Mouse (Mus musculus) midbrain, embryonic 12.5 days (tissue): ENCODE measurements around the gene Cnot6l. TPM values are rescaled to one million over a fixed set of nuclear protein-coding genes. Genes with fewer than 3 reads are reported as not detected.

Experiments used
- ATAC-seq: fragments of 200-750 bp; cut with Nextera tagmentation; 2 replicates; pipeline ENCODE4 v1.8.0; 2017; ENCODE audit warnings: low read depth, moderate TSS enrichment, moderate library complexity; ENCODE audit not compliant: low FRiP score
- H3K27ac ChIP-seq: fragments of 300-500 bp; sonication (generic); replicated peaks from 2 replicates; pipeline ENCODE4 v1.5.1; 2016; ENCODE audit warnings: mild to moderate bottlenecking
- H3K27me3 ChIP-seq: fragments of 300-500 bp; sonication (generic); 2 replicates; pipeline ENCODE4 v1.6.1; 2016; ENCODE audit warnings: mild to moderate bottlenecking
- H3K36me3 ChIP-seq: fragments of 300-500 bp; sonication (generic); 2 replicates; pipeline ENCODE4 v1.6.1; 2016
- H3K4me1 ChIP-seq: fragments of 300-500 bp; sonication (generic); 2 replicates; pipeline ENCODE4 v1.6.1; 2016
- H3K4me2 ChIP-seq: fragments of 300-500 bp; sonication (generic); replicated peaks from 2 replicates; pipeline ENCODE4 v1.6.1; 2016; ENCODE audit warnings: mild to moderate bottlenecking, moderate library complexity
- H3K4me3 ChIP-seq: fragments of 300-500 bp; sonication (generic); 2 replicates; pipeline ENCODE4 v1.5.1; 2016; ENCODE audit warnings: mild to moderate bottlenecking
- H3K9ac ChIP-seq: fragments of 300-500 bp; sonication (generic); replicated peaks from 2 replicates; pipeline ENCODE4 v1.6.1; 2016; ENCODE audit warnings: mild to moderate bottlenecking, moderate library complexity
- H3K9me3 ChIP-seq: fragments of 300-500 bp; sonication (generic); 2 replicates; pipeline ENCODE4 v1.6.1; 2016; ENCODE audit warnings: mild to moderate bottlenecking
- WGBS: fragments of 180-500 bp; shearing (Covaris S2); methylation state at CpG from one replicate; pipeline ENCODE4 v1.1.7; 2016; 5-methylcytosine and 5-hydroxymethylcytosine counted together
- polyA plus RNA-seq: library from polyadenylated mRNA; unstranded; fragments of >200 nt; fragmentation: Nextera tagmentation; extraction: Ambion mirVana; gene quantifications from 2 replicates; pipeline ENCODE4 v1.2.1, GENCODE M21; 2016

Cnot6l gene
- polyA plus RNA-seq, 1 experiment from 2014 or later: 12.4 TPM

DNA sequence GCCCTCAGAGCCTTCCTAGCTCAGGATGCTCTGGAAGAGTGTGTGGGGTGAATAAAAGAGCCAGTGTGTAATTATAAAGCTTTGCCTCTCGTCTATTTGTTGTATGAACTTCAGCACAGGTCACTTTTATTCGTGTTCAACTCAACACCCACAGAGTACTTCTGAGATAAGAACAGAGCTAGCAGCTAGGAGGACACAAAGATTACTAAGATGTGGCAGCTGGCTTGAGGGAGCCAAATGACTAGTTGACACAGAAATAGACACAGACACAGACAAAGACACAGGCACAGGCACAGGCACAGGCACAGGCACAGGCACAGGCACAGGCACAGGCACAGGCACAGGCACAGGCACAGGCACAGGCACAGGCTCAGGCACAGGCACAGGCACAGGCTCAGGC is 20.0 kb upstream of the Cnot6l start:
- H3K9me3 ChIP-seq: no peaks in the 10 kb centered on the region
- WGBS: 67% methylated on average over 2 of the region's 2 CpGs

GRCm38 (mm10) chr5:96183211-96183610 is 19.2 kb upstream of the Cnot6l start:
- no peaks in the 10 kb centered on the region for H3K9me3 ChIP-seq
- no peak overlapping the region for H3K4me3 ChIP-seq
- WGBS: 67% methylated on average over 2 of the region's 2 CpGs
- no peaks in the 10 kb centered on the region for H3K36me3 ChIP-seq
- ATAC-seq: no peak
- H3K27me3 ChIP-seq: no peaks in the 10 kb centered on the region
- H3K4me1 ChIP-seq: no peaks in the 10 kb centered on the region
- H3K9ac ChIP-seq: no peak overlapping the region
- H3K27ac ChIP-seq: no peak overlapping the region
- H3K4me2 ChIP-seq: no peak overlapping the region

More for the DNA sequence above, 20.0 kb upstream of the Cnot6l start:
- Histone ChIP-seq H3K27ac (no peak overlapping the region), H3K4me3 (no peak overlapping the region), H3K4me1 (no peaks in the 10 kb centered on the region), H3K4me2 (no peak overlapping the region), H3K36me3 (no peaks in the 10 kb centered on the region), H3K9ac (no peak overlapping the region), H3K27me3 (no peaks in the 10 kb centered on the region)
- no peak for ATAC-seq

DNA sequence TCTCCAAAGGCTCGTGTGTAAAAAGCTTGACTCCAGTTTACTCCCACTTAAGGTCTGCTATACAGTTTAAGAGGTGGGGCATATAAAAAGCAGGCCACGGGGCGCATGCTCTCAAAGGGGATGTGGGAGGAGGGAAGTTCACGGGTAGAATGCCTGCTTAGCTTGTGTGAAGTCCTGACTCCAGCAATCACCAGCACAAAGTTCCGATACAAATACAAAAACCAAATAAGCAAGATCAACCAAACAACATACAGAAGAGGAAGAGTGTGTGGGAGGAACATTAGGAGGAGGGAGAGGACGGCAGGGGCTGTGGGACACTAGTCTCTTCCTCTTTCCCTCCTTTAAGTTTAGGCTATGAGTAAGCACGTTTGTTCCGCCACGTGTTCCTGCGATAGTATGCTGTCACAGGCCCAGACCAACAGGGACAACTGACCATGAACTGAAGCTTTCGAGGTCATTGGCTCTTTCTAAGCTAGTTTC is 12.9 kb upstream of the Cnot6l start:
- H3K36me3 ChIP-seq: no peaks in the 10 kb centered on the region
- no peaks in the 10 kb centered on the region for H3K4me1 ChIP-seq
- H3K9me3 ChIP-seq: no peaks in the 10 kb centered on the region
- H3K27me3 ChIP-seq: no peaks in the 10 kb centered on the region
- H3K27ac ChIP-seq: no peak overlapping the region
- ATAC-seq: no peak
- WGBS: 77% methylated on average over 11 of the region's 11 CpGs
- H3K4me2 ChIP-seq: no peak overlapping the region
- no peak overlapping the region for H3K4me3 ChIP-seq
- H3K9ac ChIP-seq: no peak overlapping the region

- no peaks in the 10 kb centered on the region for H3K4me1 ChIP-seq
- no peak overlapping the region for H3K4me3 ChIP-seq
- ATAC-seq: no peak
- no peak overlapping the region for H3K27ac ChIP-seq
- no peaks in the 10 kb centered on the region for H3K36me3 ChIP-seq
- H3K9me3 ChIP-seq: no peaks in the 10 kb centered on the region
- H3K9ac ChIP-seq: no peak overlapping the region
- H3K27me3 ChIP-seq: no peaks in the 10 kb centered on the region
- WGBS: 68% methylated on average over 9 of the region's 9 CpGs
- no peak overlapping the region for H3K4me2 ChIP-seq
Observed at GRCm38 (mm10) chr5:96176121-96176520, 12.2 kb upstream of the Cnot6l start.

DNA sequence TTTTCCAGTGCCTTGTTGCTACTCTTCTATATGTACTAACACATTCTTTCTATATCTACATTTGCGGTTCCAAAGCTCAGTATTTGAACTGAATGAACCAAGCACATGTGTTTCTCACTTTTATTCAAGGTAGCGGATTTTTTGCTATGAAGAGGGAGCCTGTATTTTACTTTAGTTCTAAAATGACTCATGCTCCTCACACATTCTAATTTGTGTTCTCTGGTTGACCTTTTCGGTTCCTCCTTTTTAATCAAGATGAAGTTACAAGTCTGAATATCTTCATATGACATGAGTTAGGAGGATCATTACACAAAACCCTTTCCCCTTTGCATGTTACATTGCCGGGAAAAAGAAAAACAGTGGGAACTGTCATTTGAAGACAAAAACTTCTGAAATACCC is 7.8 kb upstream of the Cnot6l start:
- peaks cover under 1% of the 10 kb centered on the region; the same call in 1 of the 2 replicates for H3K9me3 ChIP-seq
- H3K4me1 ChIP-seq: no peaks in the 10 kb centered on the region
- no peak overlapping the region for H3K4me2 ChIP-seq
- ATAC-seq: no peak
- no peaks in the 10 kb centered on the region for H3K36me3 ChIP-seq
- WGBS: 87% methylated on average over 4 of the region's 4 CpGs
- H3K9ac ChIP-seq: no peak overlapping the region
- no peak overlapping the region for H3K4me3 ChIP-seq
- H3K27ac ChIP-seq: no peak overlapping the region
- no peaks in the 10 kb centered on the region for H3K27me3 ChIP-seq

DNA sequence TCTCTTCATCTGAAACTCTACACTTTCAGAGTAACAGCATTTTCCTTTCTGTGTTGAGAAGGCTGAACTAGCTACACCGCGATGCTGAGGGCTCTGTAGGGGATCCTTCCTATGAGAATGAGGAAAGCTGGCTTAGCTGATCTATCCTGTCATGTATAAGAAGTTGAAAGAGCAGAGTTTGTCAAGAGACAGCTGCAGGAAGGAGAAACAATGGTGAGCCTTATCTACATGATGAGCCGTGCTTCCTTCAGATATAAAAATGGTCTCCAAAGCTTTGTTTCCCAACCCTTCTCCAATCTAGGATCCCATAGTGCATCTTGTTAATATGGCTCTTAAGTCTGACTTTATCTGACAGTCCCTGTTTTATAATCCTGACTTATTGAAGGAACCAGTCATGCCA is 6.5 kb upstream of the Cnot6l start:
- Histone ChIP-seq H3K27me3 (no peaks in the 10 kb centered on the region), H3K9ac (no peak overlapping the region), H3K36me3 (no peaks in the 10 kb centered on the region), H3K27ac (no peak overlapping the region), H3K4me2 (no peak overlapping the region), H3K4me3 (no peak overlapping the region), H3K9me3 (peaks cover 3% of the 10 kb centered on the region; the same call in 1 of the 2 replicates), H3K4me1 (no peaks in the 10 kb centered on the region)
- WGBS: 74% methylated on average over 3 of the region's 3 CpGs
- ATAC-seq: no peak

DNA sequence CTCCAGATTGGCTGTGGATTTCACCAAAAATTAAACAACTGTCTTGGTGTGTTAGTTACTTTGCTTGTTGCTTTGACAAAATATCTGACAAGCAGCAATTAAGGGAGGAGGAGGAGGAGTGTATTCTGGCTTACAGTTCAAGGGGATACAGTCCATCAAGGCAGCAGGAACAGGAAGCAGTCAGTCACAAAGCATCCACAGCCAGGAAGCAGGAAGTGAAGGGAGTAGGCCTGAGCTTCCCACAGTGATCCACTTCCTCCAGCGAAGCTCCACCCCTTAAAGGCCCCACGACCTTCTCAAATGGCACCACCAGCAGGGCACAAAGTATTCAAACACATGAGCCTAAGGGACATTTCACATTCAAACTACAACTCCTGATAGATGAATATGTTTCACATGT is 2.8 kb upstream of the Cnot6l start:
- peaks cover 3% of the 10 kb centered on the region; the same call in 1 of the 2 replicates for H3K9me3 ChIP-seq
- no peak overlapping the region for H3K9ac ChIP-seq
- no peaks in the 10 kb centered on the region for H3K36me3 ChIP-seq
- H3K27ac ChIP-seq: no peak overlapping the region
- H3K4me2 ChIP-seq: no peak overlapping the region
- no peak for ATAC-seq
- no peaks in the 10 kb centered on the region for H3K4me1 ChIP-seq
- no peaks in the 10 kb centered on the region for H3K27me3 ChIP-seq
- H3K4me3 ChIP-seq: no peak overlapping the region
- 87% methylated on average over 2 of the region's 2 CpGs for WGBS

GRCm38 (mm10) chr5:96163396-96164020 is 463 bp downstream of the Cnot6l start:
- H3K27ac ChIP-seq: no peak overlapping the region
- H3K4me1 ChIP-seq: peaks cover 12% of the 10 kb centered on the region
- no peaks in the 10 kb centered on the region for H3K27me3 ChIP-seq
- no peaks in the 10 kb centered on the region for H3K36me3 ChIP-seq
- peak overlapping the region; percentile 67 for H3K9ac ChIP-seq
- WGBS: 14% methylated on average over 1 of the region's 1 CpGs
- peak overlapping the region; percentile 75 for H3K4me2 ChIP-seq
- no peak for ATAC-seq
- H3K9me3 ChIP-seq: peaks cover 3% of the 10 kb centered on the region; the same call in 1 of the 2 replicates
- H3K4me3 ChIP-seq: peak overlapping the region; percentile 84

DNA sequence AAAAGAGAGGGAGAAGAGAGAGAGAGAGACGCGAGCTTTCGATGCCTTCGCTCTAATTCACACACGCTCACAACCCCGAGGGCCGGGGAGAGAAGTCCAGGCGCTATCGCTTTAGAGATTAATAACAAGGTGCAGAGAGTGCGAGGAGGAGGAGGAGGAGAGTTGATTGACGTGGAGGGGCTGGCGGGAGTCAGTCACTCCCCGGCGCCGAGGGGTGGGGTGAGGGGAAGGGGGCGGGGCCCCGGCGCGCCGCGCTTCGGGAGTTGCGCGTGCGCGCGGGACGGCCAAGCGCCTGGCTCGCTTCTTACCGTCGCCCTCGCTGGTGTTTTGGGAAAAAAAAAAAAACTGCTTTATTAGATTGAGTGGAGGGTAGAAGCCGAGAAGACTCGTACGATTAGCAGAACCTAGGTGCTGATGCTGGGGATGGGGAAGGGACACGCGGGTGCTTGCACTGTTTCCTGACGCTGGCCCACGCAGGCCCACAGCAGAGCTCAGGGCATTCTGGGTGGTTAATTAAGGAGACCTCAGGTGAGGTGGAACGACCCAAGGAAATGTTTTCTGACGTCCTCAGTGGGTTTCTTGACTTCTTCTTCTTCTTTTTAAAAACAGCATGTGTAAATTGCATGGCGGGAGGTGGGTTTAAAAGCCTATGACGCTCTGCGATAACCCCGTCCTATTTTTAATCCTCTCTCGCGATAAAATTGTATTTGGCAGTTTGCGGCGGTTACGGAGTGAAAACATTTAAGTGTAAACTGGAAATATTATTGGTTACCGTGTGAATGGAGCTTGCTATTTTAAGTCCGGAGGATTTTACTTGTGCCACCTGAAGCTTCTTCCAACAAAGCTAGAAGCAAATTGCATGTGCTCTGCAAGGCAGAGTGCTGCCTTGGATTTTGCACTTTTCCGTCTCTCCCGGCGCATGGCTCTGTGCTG is 1.3 kb downstream of the Cnot6l start:
- peak overlapping the region; percentile 84 for H3K4me3 ChIP-seq
- H3K27ac ChIP-seq: peak overlapping the region; percentile 99
- H3K9me3 ChIP-seq: peaks cover 3% of the 10 kb centered on the region; the same call in 1 of the 2 replicates
- ATAC-seq: peak; percentile 90
- peak overlapping the region; percentile 92 for H3K9ac ChIP-seq
- H3K4me2 ChIP-seq: peak overlapping the region; percentile 75
- H3K36me3 ChIP-seq: no peaks in the 10 kb centered on the region
- WGBS: under 1% methylated on average over 53 of the region's 56 CpGs
- no peaks in the 10 kb centered on the region for H3K27me3 ChIP-seq
- peaks cover 12% of the 10 kb centered on the region for H3K4me1 ChIP-seq

DNA sequence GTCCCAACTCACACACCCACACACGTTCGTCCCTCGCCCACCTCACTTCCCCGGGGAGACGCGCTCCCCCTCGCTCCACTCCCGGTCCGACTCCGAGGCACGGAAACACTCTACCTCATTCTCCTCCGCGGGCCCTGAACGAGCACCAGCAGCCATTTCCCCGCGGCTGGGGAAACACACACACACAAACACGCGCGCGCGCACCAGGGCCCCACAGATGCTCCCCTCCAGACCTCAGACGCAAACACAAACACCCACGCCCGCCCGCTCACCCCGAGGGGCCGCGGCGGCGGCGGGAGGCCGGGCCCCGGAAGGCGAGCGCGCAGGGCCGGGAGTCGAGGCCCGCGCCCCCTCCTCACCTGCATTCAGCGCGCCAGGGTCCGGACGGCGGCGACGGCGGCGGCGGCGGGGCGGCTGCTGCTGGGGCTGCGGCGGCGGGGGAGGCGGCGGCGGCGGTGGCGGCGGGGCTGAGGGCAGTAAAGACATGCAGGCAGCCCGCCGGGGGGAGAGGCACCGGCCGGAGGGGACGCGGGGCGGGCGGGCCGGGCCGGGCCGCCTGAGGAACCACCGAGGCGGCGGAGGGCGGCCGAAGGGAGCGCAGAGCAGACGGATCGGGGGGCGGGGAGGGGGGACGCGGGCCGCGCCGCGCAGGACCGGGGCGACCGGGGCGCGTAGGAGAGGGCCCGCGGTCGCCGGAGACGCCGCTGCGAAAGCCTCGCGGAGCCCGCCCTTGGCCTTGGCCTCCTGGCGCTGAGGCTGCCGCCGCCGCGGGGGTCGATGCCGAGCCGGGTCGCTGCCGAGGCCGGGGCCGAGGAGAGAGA is 2.2 kb downstream of the Cnot6l start:
- peak overlapping the region; percentile 92 for H3K9ac ChIP-seq
- H3K4me2 ChIP-seq: peak overlapping the region; percentile 75
- WGBS: under 1% methylated on average over 37 of the region's 114 CpGs
- H3K4me3 ChIP-seq: peak overlapping the region; percentile 84
- peak overlapping the region; percentile 99 for H3K27ac ChIP-seq
- peaks cover 12% of the 10 kb centered on the region for H3K4me1 ChIP-seq
- no peaks in the 10 kb centered on the region for H3K36me3 ChIP-seq
- ATAC-seq: peak; percentile 71
- peaks cover 2% of the 10 kb centered on the region; the same call in 1 of the 2 replicates for H3K9me3 ChIP-seq
- no peaks in the 10 kb centered on the region for H3K27me3 ChIP-seq

- peak; percentile 17 for ATAC-seq
- under 1% methylated on average over 24 of the region's 45 CpGs for WGBS
- H3K9ac ChIP-seq: peak overlapping the region; percentile 92
- H3K27ac ChIP-seq: peak overlapping the region; percentile 99
- no peaks in the 10 kb centered on the region for H3K27me3 ChIP-seq
- peaks cover 12% of the 10 kb centered on the region for H3K4me1 ChIP-seq
- no peaks in the 10 kb centered on the region for H3K36me3 ChIP-seq
- H3K4me3 ChIP-seq: peak overlapping the region; percentile 84
- no peaks in the 10 kb centered on the region for H3K9me3 ChIP-seq
- H3K4me2 ChIP-seq: peak overlapping the region; percentile 75
Observed at GRCm38 (mm10) chr5:96161263-96161577, 2.8 kb downstream of the Cnot6l start.
